Mouse (Mus musculus) lung, postnatal 14 days (tissue): ENCODE results near the gene Glce.

Experiments used
- DNase-seq: peaks from one replicate; pipeline ENCODE4 v3.0.0; 2021

Gene Glce

GRCm38 (mm10) chr9:62121551-62122447 is 656 bp downstream of the Glce start:
- DNase-seq = peak; percentile 32

GRCm38 (mm10) chr9:62118754-62119153 is 3.7 kb downstream of the Glce start:
- no peak for DNase-seq

- no peak for DNase-seq
These were observed 6.6 kb downstream of the Glce start for GRCm38 (mm10) chr9:62115826-62116225.

- no peak for DNase-seq
These were observed 25.9 kb downstream of the Glce start for GRCm38 (mm10) chr9:62096603-62097002.

- DNase-seq = peak; percentile 60
These were observed 30.9 kb downstream of the Glce start for GRCm38 (mm10) chr9:62091604-62092003.

- DNase-seq = no peak
These were observed 36.9 kb downstream of the Glce start for GRCm38 (mm10) chr9:62085548-62085947.

GRCm38 (mm10) chr9:62084896-62085295 is 37.6 kb downstream of the Glce start:
- no peak for DNase-seq

- DNase-seq = no peak
These were observed 39.5 kb downstream of the Glce start for GRCm38 (mm10) chr9:62082986-62083385.

- DNase-seq = no peak
These were observed 40.9 kb downstream of the Glce start for GRCm38 (mm10) chr9:62081542-62081941.

- no peak for DNase-seq
These were observed 42.3 kb downstream of the Glce start for GRCm38 (mm10) chr9:62080028-62080760.

- DNase-seq = no peak
These were observed 60.2 kb downstream of the Glce start for GRCm38 (mm10) chr9:62062234-62062633.

- no peak for DNase-seq
These were observed 62.0 kb downstream of the Glce start for GRCm38 (mm10) chr9:62060431-62060830.

GRCm38 (mm10) chr9:62059941-62060340 is 62.5 kb downstream of the Glce start:
- DNase-seq = peak; percentile 11

GRCm38 (mm10) chr9:62057881-62058506 is 64.5 kb downstream of the Glce start:
- DNase-seq = no peak

- DNase-seq = no peak
These were observed 66.2 kb downstream of the Glce start for GRCm38 (mm10) chr9:62056206-62056605.

- DNase-seq = peak; percentile 27
These were observed 71.7 kb downstream of the Glce start for GRCm38 (mm10) chr9:62050801-62051200.

- DNase-seq = no peak
These were observed 73.3 kb downstream of the Glce start for GRCm38 (mm10) chr9:62049166-62049565.

- DNase-seq = no peak
These were observed 80.3 kb downstream of the Glce start for GRCm38 (mm10) chr9:62042167-62042566.

GRCm38 (mm10) chr9:62040008-62040608 is 82.3 kb downstream of the Glce start:
- DNase-seq = peak; percentile 93

- DNase-seq = no peak
These were observed 86.6 kb downstream of the Glce start for GRCm38 (mm10) chr9:62035806-62036205.

GRCm38 (mm10) chr9:62032206-62032605 is 90.2 kb downstream of the Glce start:
- DNase-seq = no peak

GRCm38 (mm10) chr9:62028072-62028471 is 94.4 kb downstream of the Glce start:
- DNase-seq = no peak

GRCm38 (mm10) chr9:62026600-62026999 is 95.9 kb downstream of the Glce start, which contains the start of gene Paqr5:
Paqr5 (minus strand) TSS chr9:62026856.
- DNase-seq = peak; percentile 61
